Mouse (Mus musculus): ENCODE results near the gene Gpn1. TPM values are rescaled to one million over a fixed set of nuclear protein-coding genes. Genes with fewer than 3 reads are reported as not detected.

Gpn1 gene
- polyA plus RNA-seq, 1 experiment, result 11.6 TPM

DNA sequence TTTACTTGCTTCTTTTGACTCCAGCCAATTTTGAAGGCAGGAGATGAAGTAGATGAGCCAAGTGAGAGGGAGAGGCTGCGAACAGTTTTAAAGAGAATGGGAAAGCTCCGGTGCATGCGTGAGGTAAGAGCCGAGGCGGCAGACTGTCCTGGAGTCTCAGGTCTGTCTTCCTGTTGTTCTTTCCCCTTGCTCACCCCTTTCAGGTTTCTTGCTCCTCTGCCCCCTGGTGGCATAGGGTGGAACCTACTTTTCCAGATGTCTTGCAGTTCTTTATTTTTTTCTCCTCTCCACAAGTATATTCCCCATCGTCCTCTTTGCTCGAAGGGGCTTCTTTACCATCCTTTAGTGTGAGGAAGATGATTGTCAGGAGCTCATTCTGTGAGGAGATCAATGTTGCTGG is 24.2 kb upstream of the Gpn1 start:
- no peaks in the 10 kb centered on the region for H3K4me1 ChIP-seq (ENCODE audit: control insufficient read depth, insufficient read depth, low read length)
- DNase-seq, result peak; percentile 53
- no peaks in the 10 kb centered on the region for H3K27me3 ChIP-seq (replicated peaks; ENCODE audit: control insufficient read depth, insufficient read depth, low read length)
- H3K27ac ChIP-seq (ENCODE audit: insufficient read depth, low read depth, low read length), result no peak overlapping the region
- no peak overlapping the region for H3K4me3 ChIP-seq (ENCODE audit: insufficient read depth, low read depth, low read length)
- no peak for TF ChIP-seq POLR2A (IDR thresholded peaks at IDR 0.05; ENCODE audit: low read depth, low read length)
- peak; percentile 58 for TF ChIP-seq CTCF (conservative IDR thresholded peaks at IDR 0.05; ENCODE audit: insufficient read depth, insufficient read length, low read depth, low read length)
- no peaks in the 10 kb centered on the region; the same call in 1 of the 2 replicates for H3K36me3 ChIP-seq (ENCODE audit: control insufficient read depth, insufficient read depth, low read length)
- WGBS, result 65% methylated on average over 7 of the region's 7 CpGs

DNA sequence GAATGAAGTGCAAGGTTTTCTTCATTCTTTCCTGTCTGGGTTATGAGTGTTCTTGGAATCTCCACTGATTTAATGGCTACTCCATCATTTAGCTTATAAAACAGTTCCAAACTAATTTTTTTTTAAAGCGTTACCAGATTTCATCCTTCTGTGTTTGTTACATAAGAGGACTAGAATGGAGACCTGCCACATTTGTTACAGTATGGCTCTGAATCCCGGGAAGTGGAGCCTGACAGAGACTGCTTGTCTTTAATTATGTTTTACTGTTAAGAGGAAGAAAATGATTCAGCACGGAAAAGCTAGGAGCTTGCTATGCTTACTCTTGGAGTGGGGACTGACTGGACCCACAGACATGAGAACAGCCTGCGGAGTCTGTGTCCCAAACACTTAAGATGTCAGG is 14.0 kb upstream of the Gpn1 start:
- TF ChIP-seq POLR2A (IDR thresholded peaks at IDR 0.05; ENCODE audit: low read depth, low read length) (no peak), CTCF (conservative IDR thresholded peaks at IDR 0.05; ENCODE audit: insufficient read depth, insufficient read length, low read depth, low read length) (no peak)
- H3K27me3 ChIP-seq (replicated peaks; ENCODE audit: control insufficient read depth, insufficient read depth, low read length), result no peaks in the 10 kb centered on the region
- no peaks in the 10 kb centered on the region; the same call in 1 of the 2 replicates for H3K36me3 ChIP-seq (ENCODE audit: control insufficient read depth, insufficient read depth, low read length)
- H3K27ac ChIP-seq (ENCODE audit: insufficient read depth, low read depth, low read length), result no peak overlapping the region
- no peaks in the 10 kb centered on the region for H3K4me1 ChIP-seq (ENCODE audit: control insufficient read depth, insufficient read depth, low read length)
- no peak for DNase-seq
- 93% methylated on average over 4 of the region's 4 CpGs for WGBS
- H3K4me3 ChIP-seq (ENCODE audit: insufficient read depth, low read depth, low read length), result no peak overlapping the region

DNA sequence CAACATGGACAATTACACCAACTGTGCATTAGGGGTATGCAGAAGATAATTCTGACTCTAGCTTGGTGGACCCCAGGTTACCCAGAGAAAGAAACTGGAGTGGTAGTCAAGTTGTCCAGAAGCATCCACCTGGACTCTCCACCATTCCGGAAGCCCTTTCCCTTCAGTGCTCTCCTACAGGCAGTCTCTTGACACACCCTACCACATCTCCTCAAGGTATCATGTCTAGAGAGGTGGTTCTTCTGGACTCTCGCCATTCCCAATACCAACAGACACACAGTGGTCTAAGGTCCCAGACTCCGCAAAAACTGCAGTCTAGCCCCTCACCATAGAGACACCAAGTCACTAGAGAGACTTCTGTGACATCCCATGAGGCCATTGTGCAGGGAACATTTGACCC is 9.1 kb upstream of the Gpn1 start, which contains the start of gene 4930548H24Rik:
Gene 4930548H24Rik (plus strand): TSS at position 301 of the 400 bp plus-strand sequence.
- TF ChIP-seq CTCF (conservative IDR thresholded peaks at IDR 0.05; ENCODE audit: insufficient read depth, insufficient read length, low read depth, low read length) (no peak), POLR2A (IDR thresholded peaks at IDR 0.05; ENCODE audit: low read depth, low read length) (no peak)
- no peaks in the 10 kb centered on the region; the same call in 1 of the 2 replicates for H3K36me3 ChIP-seq (ENCODE audit: control insufficient read depth, insufficient read depth, low read length)
- H3K4me3 ChIP-seq (ENCODE audit: insufficient read depth, low read depth, low read length), result no peak within 1 kb of the TSS
- no peaks in the 10 kb centered on the region for H3K4me1 ChIP-seq (ENCODE audit: control insufficient read depth, insufficient read depth, low read length)
- H3K27ac ChIP-seq (ENCODE audit: insufficient read depth, low read depth, low read length), result no peak within 1 kb of the TSS
- no peak for DNase-seq
- no peaks in the 10 kb centered on the region for H3K27me3 ChIP-seq (replicated peaks; ENCODE audit: control insufficient read depth, insufficient read depth, low read length)
- WGBS, result 96% methylated on average over 3 of the region's 3 CpGs

DNA sequence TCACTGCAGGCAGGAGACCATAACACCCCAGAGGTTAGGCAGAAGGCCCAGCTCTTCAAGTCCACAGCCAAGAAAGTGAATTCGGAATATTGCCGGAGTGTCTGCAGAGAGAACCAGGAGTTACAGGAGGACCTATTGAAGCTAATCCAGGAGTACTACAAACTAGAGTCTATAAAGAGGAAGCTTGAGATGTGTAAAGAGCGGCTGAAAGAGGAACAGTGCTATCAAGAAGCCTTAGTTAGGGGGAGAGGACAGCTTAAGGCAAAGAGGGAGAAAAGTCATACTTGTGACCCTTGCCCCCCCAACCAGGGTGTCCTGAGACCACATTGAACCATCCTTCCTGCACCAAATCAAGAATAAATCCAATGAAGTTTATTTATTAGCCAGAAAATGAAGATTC is 6.7 kb upstream of the Gpn1 start:
- Histone ChIP-seq H3K36me3 (ENCODE audit: control insufficient read depth, insufficient read depth, low read length) (no peaks in the 10 kb centered on the region), H3K27me3 (replicated peaks; ENCODE audit: control insufficient read depth, insufficient read depth, low read length) (no peaks in the 10 kb centered on the region), H3K4me3 (ENCODE audit: insufficient read depth, low read depth, low read length) (no peak overlapping the region), H3K4me1 (ENCODE audit: control insufficient read depth, insufficient read depth, low read length) (no peaks in the 10 kb centered on the region), H3K27ac (ENCODE audit: insufficient read depth, low read depth, low read length) (no peak overlapping the region)
- WGBS, result 90% methylated on average over 3 of the region's 3 CpGs
- DNase-seq, result no peak
- TF ChIP-seq CTCF (conservative IDR thresholded peaks at IDR 0.05; ENCODE audit: insufficient read depth, insufficient read length, low read depth, low read length) (no peak), POLR2A (IDR thresholded peaks at IDR 0.05; ENCODE audit: low read depth, low read length) (no peak)

DNA sequence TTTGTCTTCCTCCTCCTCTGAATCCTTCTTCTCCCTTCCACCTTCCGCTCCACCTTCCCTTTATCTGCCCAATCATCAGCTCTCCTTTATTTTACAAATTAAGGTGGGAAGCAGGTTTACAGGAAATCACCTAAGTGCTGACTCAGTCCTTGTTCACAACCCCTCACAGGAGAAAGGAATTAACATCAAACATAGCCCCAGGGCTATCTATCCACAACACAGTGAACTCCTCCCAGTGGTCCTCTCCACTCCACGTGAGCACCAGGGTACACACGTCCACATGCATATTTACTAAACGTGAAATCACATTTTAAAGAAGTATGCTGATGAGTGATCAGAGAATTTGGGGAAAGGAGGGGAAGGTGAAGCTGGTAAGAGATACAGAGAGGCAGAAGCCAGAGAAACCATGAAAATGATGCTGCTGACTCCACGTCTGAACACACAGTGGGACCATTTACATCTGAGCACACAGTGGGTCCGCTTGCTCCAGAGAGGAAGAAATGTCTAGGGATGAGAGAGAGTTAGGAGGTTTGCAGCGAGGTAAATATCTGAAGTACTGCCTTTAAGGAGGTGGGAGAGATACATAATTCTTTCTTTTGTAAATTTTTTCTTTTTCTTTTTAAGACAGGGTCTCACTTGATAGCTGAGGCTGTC is 5.3 kb upstream of the Gpn1 start:
- no peaks in the 10 kb centered on the region for H3K36me3 ChIP-seq (ENCODE audit: control insufficient read depth, insufficient read depth, low read length)
- TF ChIP-seq CTCF (conservative IDR thresholded peaks at IDR 0.05; ENCODE audit: insufficient read depth, insufficient read length, low read depth, low read length) (no peak), POLR2A (IDR thresholded peaks at IDR 0.05; ENCODE audit: low read depth, low read length) (no peak)
- 57% methylated on average over 7 of the region's 7 CpGs for WGBS
- no peak for DNase-seq
- no peaks in the 10 kb centered on the region for H3K4me1 ChIP-seq (ENCODE audit: control insufficient read depth, insufficient read depth, low read length)
- no peaks in the 10 kb centered on the region for H3K27me3 ChIP-seq (replicated peaks; ENCODE audit: control insufficient read depth, insufficient read depth, low read length)
- no peak overlapping the region for H3K27ac ChIP-seq (ENCODE audit: insufficient read depth, low read depth, low read length)
- H3K4me3 ChIP-seq (ENCODE audit: insufficient read depth, low read depth, low read length), result no peak overlapping the region

DNA sequence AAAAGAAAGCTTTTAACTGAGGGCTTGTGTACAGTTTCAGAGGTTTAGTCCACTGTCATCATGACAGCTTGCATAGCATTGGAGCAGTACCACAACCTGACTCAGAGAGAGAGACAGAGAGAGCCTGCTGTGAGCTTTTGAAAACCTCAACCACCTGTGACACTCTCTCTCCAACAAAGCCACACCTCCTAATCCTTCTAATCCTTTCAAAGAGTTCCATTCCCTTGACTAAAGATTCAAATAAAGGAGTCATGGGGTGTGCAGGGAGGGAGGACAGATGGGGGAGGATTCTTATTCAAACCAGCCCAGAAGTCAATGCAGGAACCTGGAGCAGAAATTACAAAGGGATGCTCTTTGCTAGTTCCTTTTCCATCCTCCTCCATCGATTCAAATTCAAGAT is 2.5 kb upstream of the Gpn1 start:
- Histone ChIP-seq H3K4me3 (ENCODE audit: insufficient read depth, low read depth, low read length) (no peak overlapping the region), H3K4me1 (ENCODE audit: control insufficient read depth, insufficient read depth, low read length) (peaks cover 4% of the 10 kb centered on the region; the same call in 1 of the 2 replicates), H3K27ac (ENCODE audit: insufficient read depth, low read depth, low read length) (no peak overlapping the region), H3K36me3 (ENCODE audit: control insufficient read depth, insufficient read depth, low read length) (no peaks in the 10 kb centered on the region), H3K27me3 (replicated peaks; ENCODE audit: control insufficient read depth, insufficient read depth, low read length) (no peaks in the 10 kb centered on the region)
- TF ChIP-seq CTCF (conservative IDR thresholded peaks at IDR 0.05; ENCODE audit: insufficient read depth, insufficient read length, low read depth, low read length), result no peak
- no peak for TF ChIP-seq POLR2A (IDR thresholded peaks at IDR 0.05; ENCODE audit: low read depth, low read length)
- 82% methylated on average over 1 of the region's 1 CpGs for WGBS
- DNase-seq, result no peak

DNA sequence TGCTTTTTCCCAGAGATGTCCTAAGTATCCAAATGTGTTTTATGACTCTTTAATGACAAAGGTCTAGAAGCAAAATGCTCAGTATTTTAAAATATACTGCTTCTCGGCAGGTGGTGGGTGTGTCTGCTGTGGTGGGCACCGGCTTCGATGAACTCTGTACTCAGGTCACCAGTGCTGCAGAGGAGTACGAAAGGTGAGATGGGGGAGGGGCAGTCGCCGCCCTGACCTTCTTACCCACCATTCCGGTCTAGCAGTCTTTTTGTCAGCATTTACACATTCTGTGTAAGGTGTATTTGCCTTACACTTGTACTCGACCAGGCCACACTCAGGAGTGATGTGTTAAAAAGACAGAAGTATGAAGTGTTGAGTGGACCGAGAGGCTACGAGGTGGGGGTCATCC is 10.3 kb downstream of the Gpn1 start:
- no peak for DNase-seq
- 86% methylated on average over 10 of the region's 10 CpGs for WGBS
- Histone ChIP-seq H3K36me3 (ENCODE audit: control insufficient read depth, insufficient read depth, low read length) (no peaks in the 10 kb centered on the region; the same call in 1 of the 2 replicates), H3K4me1 (ENCODE audit: control insufficient read depth, insufficient read depth, low read length) (no peaks in the 10 kb centered on the region), H3K4me3 (ENCODE audit: insufficient read depth, low read depth, low read length) (no peak overlapping the region), H3K27me3 (replicated peaks; ENCODE audit: control insufficient read depth, insufficient read depth, low read length) (no peaks in the 10 kb centered on the region), H3K27ac (ENCODE audit: insufficient read depth, low read depth, low read length) (no peak overlapping the region)
- TF ChIP-seq CTCF (conservative IDR thresholded peaks at IDR 0.05; ENCODE audit: insufficient read depth, insufficient read length, low read depth, low read length) (no peak), POLR2A (IDR thresholded peaks at IDR 0.05; ENCODE audit: low read depth, low read length) (no peak)

Data from kidney, adult 2 months (tissue).